Mouse (Mus musculus) WW6 (cell line): ENCODE results near the gene Treml2.
"Not testable (repeated sequence)": the region's sequence is repeated elsewhere in the genome, so short reads cannot be mapped to it uniquely, and the experiment has no call there.

Experiments
- DNase-seq: peaks from one replicate; pipeline ENCODE4 v3.0.0-alpha.2; 2013; ENCODE audit warnings: low read depth, low spot score

Gene Treml2

DNA sequence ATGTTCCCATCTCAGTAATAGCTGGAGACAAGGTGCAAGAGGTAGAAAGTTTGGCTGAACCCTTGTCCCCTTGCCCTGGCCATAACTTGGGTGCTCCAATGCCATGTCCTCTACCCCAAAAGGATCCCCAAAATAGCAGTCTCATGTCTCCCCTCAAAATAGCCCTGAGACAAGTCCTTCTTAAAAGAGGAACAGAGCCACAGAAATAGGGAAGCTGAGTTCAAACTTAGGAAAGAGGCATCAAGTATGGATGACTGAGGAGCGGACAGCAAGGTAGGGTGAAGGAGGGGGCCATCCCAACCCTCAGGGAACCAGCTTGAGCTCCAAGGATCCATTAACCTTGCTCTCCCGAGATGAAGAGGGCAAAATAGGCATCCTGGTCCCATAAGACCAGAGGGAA, 48.0 kb downstream of the Treml2 start:
- DNase-seq: no peak

DNA sequence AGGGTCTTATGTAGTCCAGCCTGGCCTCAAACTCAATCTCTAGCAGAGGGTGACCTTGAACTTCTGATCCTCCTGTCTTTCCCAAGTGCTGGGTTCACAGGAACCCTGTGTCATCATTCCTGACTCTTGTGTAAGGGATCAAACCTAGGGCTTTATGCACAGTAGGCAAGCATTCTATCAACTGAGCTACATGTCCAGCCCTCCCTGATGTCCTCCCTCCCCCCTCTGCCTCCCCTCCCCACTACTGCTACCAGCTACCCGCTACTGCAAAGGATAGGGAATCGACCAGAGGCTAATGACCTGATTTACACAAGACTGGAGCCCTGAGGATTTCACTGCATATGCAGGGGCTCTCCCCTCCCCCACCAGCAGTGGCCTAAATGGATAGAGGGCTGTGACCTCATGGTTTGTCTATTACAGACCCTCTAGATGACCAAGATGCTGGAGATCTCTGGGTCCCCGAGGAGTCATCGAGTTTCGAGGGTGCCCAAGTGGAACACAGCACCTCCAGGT, 51.4 kb downstream of the Treml2 start:
- no peak for DNase-seq

DNA sequence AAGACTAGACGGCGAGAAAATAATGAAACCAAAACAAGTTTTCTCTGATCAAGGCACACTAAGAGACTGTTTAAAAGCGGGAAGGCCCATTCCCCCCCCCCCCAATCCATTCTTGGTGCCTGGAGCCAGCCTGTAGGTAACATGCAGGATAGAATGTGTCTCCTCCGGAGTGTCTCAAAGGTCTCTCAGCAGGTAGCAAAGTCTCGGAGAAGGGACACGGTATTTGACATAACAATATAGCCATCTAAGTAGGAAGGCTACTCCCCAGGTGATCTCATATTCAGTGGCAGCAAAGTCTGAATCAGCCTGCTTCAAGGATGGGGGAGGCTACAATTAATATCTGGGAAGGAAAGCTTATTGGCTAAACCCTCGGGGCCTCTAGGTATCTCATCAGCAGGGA, 53.7 kb downstream of the Treml2 start:
- DNase-seq: not testable (repeated sequence)

DNA sequence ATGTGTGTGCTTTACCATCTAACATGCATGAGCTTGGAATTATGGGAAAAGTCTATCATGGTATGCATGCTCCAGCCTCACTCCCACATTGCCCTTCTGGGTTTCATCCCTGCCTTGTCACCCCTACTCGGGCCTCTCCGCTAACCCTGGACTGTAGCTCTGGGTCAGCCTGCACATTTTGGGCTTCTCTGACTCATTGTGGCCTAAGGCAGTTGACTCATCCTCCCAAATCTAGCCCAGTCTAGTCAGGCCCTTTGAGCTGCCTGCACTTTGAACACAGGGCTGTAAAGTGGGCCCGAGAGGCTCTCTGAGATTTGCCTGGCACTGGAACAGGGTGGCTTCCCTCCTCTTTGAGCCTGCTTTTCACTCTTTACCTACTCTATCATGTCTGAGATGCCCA, 56.5 kb downstream of the Treml2 start:
- no peak for DNase-seq

DNA sequence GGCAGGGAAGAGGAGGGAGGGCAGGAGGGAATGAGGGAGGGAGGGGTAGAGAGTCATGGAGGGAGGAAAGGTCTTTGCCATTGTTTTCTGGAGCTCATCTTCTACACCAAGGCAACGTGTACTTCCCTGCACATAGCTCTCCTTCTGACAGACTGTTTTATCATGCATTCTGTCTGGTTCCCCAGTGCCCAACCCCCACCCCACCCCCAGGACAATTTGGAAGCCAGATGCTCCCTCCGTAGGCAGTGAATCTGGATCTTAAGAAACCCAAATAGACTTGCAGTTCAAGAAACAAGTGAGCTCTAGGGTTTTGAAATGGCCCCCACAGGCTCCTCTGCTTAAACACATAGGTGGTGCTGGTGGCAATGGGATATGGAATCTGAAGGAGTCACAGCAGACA, 58.6 kb downstream of the Treml2 start:
- no peak for DNase-seq

DNA sequence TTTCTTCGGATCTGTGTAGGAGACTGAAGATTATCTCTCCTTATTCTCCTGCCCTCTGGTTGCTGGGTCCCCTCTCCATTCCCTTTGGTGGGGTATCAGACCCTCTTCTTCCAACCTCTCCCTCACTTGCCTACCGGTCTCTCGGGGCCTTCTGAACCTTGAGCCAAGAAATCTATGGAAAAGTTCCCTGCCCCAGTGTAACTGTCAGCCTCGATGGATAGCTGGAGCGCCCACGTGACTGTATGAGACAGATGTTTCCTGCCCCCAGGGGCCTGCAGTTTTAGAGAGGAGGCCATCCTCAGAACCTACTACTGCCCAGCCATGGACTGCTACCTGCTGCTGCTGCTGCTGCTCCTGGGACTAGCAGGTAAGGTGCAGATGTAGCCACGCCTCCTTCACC, 60.3 kb downstream of the Treml2 start, which contains the start of gene Treml1:
Treml1 (plus strand) TSS at position 301 of the 400 bp plus-strand sequence.
- DNase-seq: no peak

DNA sequence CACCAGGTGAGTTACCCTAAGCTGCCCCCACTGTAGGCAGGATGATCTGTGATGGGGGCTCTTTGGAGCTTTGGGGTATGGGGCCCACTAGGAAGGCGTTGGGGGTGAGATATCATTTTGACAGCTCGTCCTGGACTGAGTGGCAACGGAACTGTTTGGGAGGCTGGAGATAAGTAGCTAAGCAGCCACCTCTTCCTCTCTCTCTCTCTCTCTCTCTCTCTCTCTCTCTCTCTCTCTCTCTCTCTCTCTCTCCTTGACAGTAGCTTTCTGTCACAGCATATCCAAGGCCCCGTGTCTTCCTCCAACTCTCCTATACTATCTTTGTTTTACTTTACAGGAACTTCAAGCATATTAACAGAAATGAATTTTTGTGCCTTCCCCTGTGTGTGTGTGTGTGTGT, 61.2 kb downstream of the Treml2 start:
- no peak for DNase-seq
